Mouse (Mus musculus): ENCODE results near the gene Rps15a.

GRCm38 (mm10) chr7:118117539-118118210 lies 1.7 kb upstream of the Rps15a start:
- no peak for TF ChIP-seq CTCF (IDR thresholded peaks at IDR 0.05; ENCODE audit: borderline replicate concordance, control insufficient read depth, extremely low read depth, insufficient read depth, low read length, poor library complexity)
- no peak for TF ChIP-seq POLR2A (IDR thresholded peaks at IDR 0.05; ENCODE audit: control insufficient read depth, extremely low read depth, insufficient read depth, low read length, poor library complexity)
